Mouse (Mus musculus): Measurements from ENCODE around the gene Sf3b3. TPM values are rescaled to one million over a fixed set of nuclear protein-coding genes. Genes with fewer than 3 reads are reported as not detected.

Sf3b3 gene
- total RNA-seq, 2 experiments from 2014 or later, result 71.1 to 74.7 TPM

GRCm38 (mm10) chr8:110774725-110775124 is 71.9 kb downstream of the Sf3b3 start:
- no peak for DNase-seq (ENCODE audit: low spot score in 2 of 2)
- Histone ChIP-seq H3K4me3 (no peak overlapping the region), H3K27ac (no peak overlapping the region)
- TF ChIP-seq CTCF (conservative IDR thresholded peaks at IDR 0.05), result no peak

- Histone ChIP-seq H3K4me3 (no peak overlapping the region), H3K27ac (no peak overlapping the region)
- no peak for DNase-seq (ENCODE audit: low spot score in 2 of 2)
- no peak for TF ChIP-seq CTCF (conservative IDR thresholded peaks at IDR 0.05)
Observed at GRCm38 (mm10) chr8:110774047-110774446, 72.5 kb downstream of the Sf3b3 start.

- H3K27ac ChIP-seq, result no peak overlapping the region
- no peak overlapping the region for H3K4me3 ChIP-seq
- no peak for DNase-seq (ENCODE audit: low spot score in 2 of 2)
- no peak for TF ChIP-seq CTCF (conservative IDR thresholded peaks at IDR 0.05)
Observed at GRCm38 (mm10) chr8:110772452-110772851, 74.1 kb downstream of the Sf3b3 start.

GRCm38 (mm10) chr8:110767261-110767660 is 79.3 kb downstream of the Sf3b3 start:
- Histone ChIP-seq H3K27ac (no peak overlapping the region), H3K4me3 (no peak overlapping the region)
- no peak for TF ChIP-seq CTCF (conservative IDR thresholded peaks at IDR 0.05)
- no peak for DNase-seq (ENCODE audit: low spot score in 2 of 2)

GRCm38 (mm10) chr8:110764671-110765070 is 81.9 kb downstream of the Sf3b3 start:
- no peak for DNase-seq (ENCODE audit: low spot score in 2 of 2)

GRCm38 (mm10) chr8:110761988-110762387 is 84.6 kb downstream of the Sf3b3 start:
- Histone ChIP-seq H3K4me3 (no peak overlapping the region), H3K27ac (no peak overlapping the region)
- DNase-seq (ENCODE audit: low spot score in 2 of 2), result no peak
- TF ChIP-seq CTCF (conservative IDR thresholded peaks at IDR 0.05), result peak; percentile 45

More at GRCm38 (mm10) chr8:110764671-110765070, 81.9 kb downstream of the Sf3b3 start:
- Histone ChIP-seq H3K4me3 (no peak overlapping the region), H3K27ac (peak overlapping the region; percentile 41; the same call in 1 of the 2 replicates)
- TF ChIP-seq CTCF (conservative IDR thresholded peaks at IDR 0.05), result no peak

- Histone ChIP-seq H3K27ac (peak overlapping the region; percentile 70), H3K4me3 (no peak overlapping the region)
- no peak for DNase-seq (ENCODE audit: low spot score in 2 of 2)
- no peak for TF ChIP-seq CTCF (conservative IDR thresholded peaks at IDR 0.05)
Observed at GRCm38 (mm10) chr8:110761185-110761584, 85.4 kb downstream of the Sf3b3 start.

GRCm38 (mm10) chr8:110760280-110760940 is 86.2 kb downstream of the Sf3b3 start:
- Histone ChIP-seq H3K27ac (peak overlapping the region; percentile 70), H3K4me3 (no peak overlapping the region)
- DNase-seq (ENCODE audit: low spot score in 2 of 2), result no peak
- no peak for TF ChIP-seq CTCF (conservative IDR thresholded peaks at IDR 0.05)

Other genes starting within 250 kb of the Sf3b3 start
- 10 to 100 TPM; 22.8 to 23.4 TPM for gene Vac14, start 228.2 kb downstream of the Sf3b3 start, total RNA-seq (2021)
- gene Mtss1l, start 125.3 kb downstream of the Sf3b3 start, total RNA-seq (2021), result 100 to 1,000 TPM; 210 TPM
- 10 to 100 TPM; 64.7 to 71.5 TPM for gene Il34, start 40.9 kb downstream of the Sf3b3 start, total RNA-seq (2021)
- gene Cog4, start 187 bp downstream of the Sf3b3 start, total RNA-seq (2021), result 10 to 100 TPM; 61.4 to 64.0 TPM
- 10 to 100 TPM; 23.5 to 29.0 TPM for gene Fuk, start 55.7 kb upstream of the Sf3b3 start, total RNA-seq (2021)
- gene St3gal2, start 73.1 kb upstream of the Sf3b3 start, total RNA-seq (2021), result 100 to 1,000 TPM in 1 of 2 experiments, 10 to 100 TPM in 1; 95.1 to 104 TPM
- gene Ddx19a, start 151.0 kb upstream of the Sf3b3 start, total RNA-seq (2021), result 10 to 100 TPM; 29.8 to 32.8 TPM
- gene Ddx19b, start 185.0 kb upstream of the Sf3b3 start, total RNA-seq (2021), result 10 to 100 TPM; 17.1 to 17.3 TPM
- 10 to 100 TPM; 79.5 to 86.3 TPM for gene Aars, start 186.4 kb upstream of the Sf3b3 start, total RNA-seq (2021)
- not detected for gene Exosc6, start 209.6 kb upstream of the Sf3b3 start, total RNA-seq (2021)
- gene Clec18a, start 245.6 kb upstream of the Sf3b3 start, total RNA-seq (2021), result 1 to 10 TPM; 1.3 to 1.5 TPM
- gene Pdpr, start 247.8 kb upstream of the Sf3b3 start, total RNA-seq (2021), result 10 to 100 TPM; 25.8 to 29.9 TPM

All from layer of hippocampus, adult 2 months (tissue).